ENCODE assay signal across 9 mouse cellular contexts in genomic region chr5:147545731-147546241, GRCm38 (mm10).
A peak's percentile ranks its signal among the peaks of the same experiment; 100 is the strongest.
DNase-seq lines count a peak whose midpoint lies in the region; ATAC-seq lines count a peak whose summit lies in the region.
"Had no signal": no experiment of that assay in that cellular context is flagged by ENCODE, and none has a peak within 500 bp of the region (broad histone marks: within the 10 kb centered on the region; RNA-seq: fewer than 3 reads in every experiment).

No protein-coding gene starts in this region.

- no peaks in the 10 kb centered on the region for H3K9me3 ChIP-seq in forebrain, embryonic 14.5 days (replicated peaks; ENCODE audit: control insufficient read depth, low read length)
- H3K9me3 ChIP-seq in forebrain, embryonic 10.5 days = no peaks in the 10 kb centered on the region
- H3K9me3 ChIP-seq in liver, embryonic 12.5 days (replicated peaks) = no peaks in the 10 kb centered on the region
- H3K9me3 ChIP-seq: heart, embryonic 13.5 days had no signal

- ATAC-seq in forebrain, embryonic 14.5 days = no peak
- peak; percentile 67 for ATAC-seq in liver, embryonic 12.5 days

- peak; percentile 16 for DNase-seq in forebrain, embryonic 14.5 days (ENCODE audit: low spot score)
- DNase-seq in forebrain, embryonic 10.5 days (ENCODE audit: extremely low spot score, low spot score) = no peak
- peak; percentile 50 to 57 for DNase-seq in B cell, adult 2 months
- DNase-seq in embryo, embryonic 11 days = peak; percentile 24
- peak; percentile 54 for DNase-seq in splenic B cell, adult 2 months (ENCODE audit: low read depth, low spot score)
- no peak for DNase-seq in urinary bladder, postnatal 36 days (ENCODE audit: low spot score in 2 of 2)
- no peak for DNase-seq in layer of hippocampus, adult 11-12 months (ENCODE audit: low spot score)

- peaks cover 75% of the 10 kb centered on the region for H3K36me3 ChIP-seq in forebrain, embryonic 14.5 days (ENCODE audit: control insufficient read depth, insufficient read depth, low read length)
- peaks cover 86% of the 10 kb centered on the region for H3K36me3 ChIP-seq in forebrain, embryonic 10.5 days (replicated peaks)
- H3K36me3 ChIP-seq in liver, embryonic 12.5 days = peaks cover 92% of the 10 kb centered on the region
- H3K36me3 ChIP-seq in splenic B cell, adult 2 months (ENCODE audit: control insufficient read depth, insufficient read depth, low read length, poor library complexity, severe bottlenecking) = peaks cover 15% of the 10 kb centered on the region

- H3K27me3 ChIP-seq in forebrain, embryonic 14.5 days (replicated peaks; ENCODE audit: control insufficient read depth, insufficient read depth, low read length) = no peaks in the 10 kb centered on the region
- no peaks in the 10 kb centered on the region for H3K27me3 ChIP-seq in forebrain, embryonic 10.5 days (ENCODE audit: poor library complexity, severe bottlenecking)
- H3K27me3 ChIP-seq in liver, embryonic 12.5 days (replicated peaks) = no peaks in the 10 kb centered on the region
- no peaks in the 10 kb centered on the region for H3K27me3 ChIP-seq in splenic B cell, adult 2 months (ENCODE audit: control insufficient read depth, insufficient read depth, low read length, poor library complexity, severe bottlenecking)
- H3K27me3 ChIP-seq: heart, embryonic 13.5 days had no signal

- 71% methylated on average over 11 of the region's 11 CpGs for WGBS in forebrain, embryonic 14.5 days
- 79% methylated on average over 11 of the region's 11 CpGs for WGBS in forebrain, embryonic 10.5 days
- 72% methylated on average over 11 of the region's 11 CpGs for WGBS in liver, embryonic 12.5 days (ENCODE audit: insufficient replicate concordance)

- H3K9ac ChIP-seq in forebrain, embryonic 14.5 days (ENCODE audit: low read length) = no peak overlapping the region
- H3K9ac ChIP-seq in liver, embryonic 12.5 days = no peak overlapping the region
- H3K9ac ChIP-seq: heart, embryonic 13.5 days had no signal

- no peak overlapping the region for H3K27ac ChIP-seq in forebrain, embryonic 14.5 days (ENCODE audit: low read depth, low read length)
- no peak overlapping the region for H3K27ac ChIP-seq in forebrain, embryonic 10.5 days
- H3K27ac ChIP-seq in liver, embryonic 12.5 days = 0 out of 2 replicates have a peak overlapping the region, but pooled peaks have one; percentile 24
- H3K27ac ChIP-seq: heart, embryonic 13.5 days had no signal

- H3K4me1 ChIP-seq in forebrain, embryonic 14.5 days (ENCODE audit: control insufficient read depth, insufficient read depth, low read length) = no peaks in the 10 kb centered on the region
- no peaks in the 10 kb centered on the region for H3K4me1 ChIP-seq in forebrain, embryonic 10.5 days
- no peaks in the 10 kb centered on the region for H3K4me1 ChIP-seq in liver, embryonic 12.5 days

- H3K4me3 ChIP-seq in forebrain, embryonic 14.5 days (ENCODE audit: low read depth, low read length) = no peak overlapping the region
- no peak overlapping the region for H3K4me3 ChIP-seq in forebrain, embryonic 10.5 days
- no peak overlapping the region for H3K4me3 ChIP-seq in liver, embryonic 12.5 days
- H3K4me3 ChIP-seq: heart, embryonic 13.5 days had no signal

- no peak overlapping the region for H3K4me2 ChIP-seq in forebrain, embryonic 14.5 days (ENCODE audit: low read length)
- no peak overlapping the region for H3K4me2 ChIP-seq in liver, embryonic 12.5 days
- H3K4me2 ChIP-seq: heart, embryonic 13.5 days had no signal

Comparison
In these comparisons a context has a peak if more than half of its experiments do, and no peak if none do; other contexts are left out.
1. DNase-seq: peak in forebrain, embryonic 14.5 days (single experiment), B cell, adult 2 months (2 of 2), embryo, embryonic 11 days (single experiment) and splenic B cell, adult 2 months (single experiment); none in forebrain, embryonic 10.5 days (single experiment), urinary bladder, postnatal 36 days (0 of 2) and layer of hippocampus, adult 11-12 months (single experiment).